Mouse (Mus musculus) embryonic facial prominence, embryonic 11.5 days (tissue): Measurements from ENCODE around the gene Dock1. TPM values are rescaled to one million over a fixed set of nuclear protein-coding genes. Genes with fewer than 3 reads are reported as not detected.

Experiments used
- ATAC-seq: fragments of 200-750 bp; cut with Nextera tagmentation; replicated peaks from 2 replicates; pipeline ENCODE4 v1.8.0; 2017; ENCODE audit warnings: low read depth; ENCODE audit not compliant: insufficient number of reproducible peaks, low FRiP score, low TSS enrichment
- DNase-seq: peaks from one replicate; pipeline ENCODE4 v3.0.0-alpha.2; 2015; ENCODE audit warnings: low spot score
- H3K27ac ChIP-seq: fragments of 300-500 bp; sonication (generic); replicated peaks from 2 replicates; pipeline ENCODE4 v1.5.1; 2014; ENCODE audit warnings: mild to moderate bottlenecking, low read depth, low read length, control low read depth
- H3K27me3 ChIP-seq: fragments of 300-500 bp; sonication (generic); 2 replicates; pipeline ENCODE4 v1.6.1; 2014; ENCODE audit warnings: mild to moderate bottlenecking, low read length, moderate library complexity, mixed read lengths; ENCODE audit not compliant: control insufficient read depth, insufficient read depth
- H3K36me3 ChIP-seq: fragments of 300-500 bp; sonication (generic); replicated peaks from 2 replicates; pipeline ENCODE4 v1.6.1; 2014; ENCODE audit warnings: low read depth, mild to moderate bottlenecking, low read length, moderate library complexity, mixed read lengths; ENCODE audit not compliant: control insufficient read depth, insufficient read depth
- H3K4me1 ChIP-seq: fragments of 300-500 bp; sonication (generic); 2 replicates; pipeline ENCODE4 v1.6.1; 2014; ENCODE audit warnings: low read length, mixed read lengths; ENCODE audit not compliant: control insufficient read depth, insufficient read depth
- H3K4me2 ChIP-seq: fragments of 300-500 bp; sonication (generic); 2 replicates; pipeline ENCODE4 v1.6.1; 2014; ENCODE audit warnings: low read depth, mild to moderate bottlenecking, control low read depth, low read length, moderate library complexity
- H3K4me3 ChIP-seq: fragments of 300-500 bp; sonication (generic); 2 replicates; pipeline ENCODE4 v1.5.1; 2014; ENCODE audit warnings: low read depth, low read length, control low read depth
- H3K9ac ChIP-seq: fragments of 300-500 bp; sonication (generic); replicated peaks from 2 replicates; pipeline ENCODE4 v1.6.1; 2014; ENCODE audit warnings: mild to moderate bottlenecking, control low read depth, low read length
- H3K9me3 ChIP-seq: fragments of 300-500 bp; sonication (generic); replicated peaks from 2 replicates; pipeline ENCODE4 v1.6.1; 2016; ENCODE audit warnings: mild to moderate bottlenecking, low read length, inconsistent platforms, mixed read lengths; ENCODE audit not compliant: control insufficient read depth
- whole genome bisulfite sequencing: fragments of 180-500 bp; shearing (Covaris S2); extraction: QIAGEN DNeasy Blood & Tissue Kit; methylation state at CpG from one replicate; pipeline ENCODE4 v1.1.7; 2014; 5-methylcytosine and 5-hydroxymethylcytosine counted together
- polyA plus RNA-seq: library from polyadenylated mRNA; unstranded; fragments of >200 nt; fragmentation: Nextera tagmentation; extraction: Ambion mirVana; gene quantifications from 2 replicates; pipeline ENCODE4 v1.2.1, GENCODE M21; 2014

Gene Dock1
- polyA plus RNA-seq, 1 experiment from 2014 or later, result 44.2 TPM

DNA sequence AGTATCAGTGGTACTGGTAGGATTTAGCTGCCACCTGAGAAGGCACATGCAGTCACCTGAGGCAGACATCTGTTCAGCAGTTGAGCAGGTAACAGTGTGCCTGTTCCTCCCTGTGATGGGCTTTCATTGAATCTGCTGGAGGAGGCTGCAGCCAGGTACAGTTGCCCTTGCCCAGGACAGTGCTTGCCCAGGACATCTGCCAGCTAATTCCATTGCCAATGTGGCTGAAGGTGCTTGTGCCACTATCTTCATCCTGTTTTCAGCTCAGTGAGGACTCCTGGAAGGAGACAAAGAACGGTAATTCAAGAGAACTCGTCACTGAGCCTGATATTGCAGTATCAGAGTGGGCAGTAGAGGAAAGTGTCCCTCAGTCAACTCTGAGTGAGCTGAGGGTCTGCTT lies 358.3 kb downstream of the Dock1 start:
- no peaks in the 10 kb centered on the region for H3K9me3 ChIP-seq
- no peak for ATAC-seq
- no peak overlapping the region for H3K4me2 ChIP-seq
- DNase-seq, result no peak
- H3K4me3 ChIP-seq, result no peak overlapping the region
- 88% methylated on average over 2 of the region's 2 CpGs for WGBS
- no peaks in the 10 kb centered on the region for H3K27me3 ChIP-seq
- no peaks in the 10 kb centered on the region for H3K36me3 ChIP-seq
- no peak overlapping the region for H3K9ac ChIP-seq
- H3K27ac ChIP-seq, result no peak overlapping the region
- no peaks in the 10 kb centered on the region for H3K4me1 ChIP-seq

DNA sequence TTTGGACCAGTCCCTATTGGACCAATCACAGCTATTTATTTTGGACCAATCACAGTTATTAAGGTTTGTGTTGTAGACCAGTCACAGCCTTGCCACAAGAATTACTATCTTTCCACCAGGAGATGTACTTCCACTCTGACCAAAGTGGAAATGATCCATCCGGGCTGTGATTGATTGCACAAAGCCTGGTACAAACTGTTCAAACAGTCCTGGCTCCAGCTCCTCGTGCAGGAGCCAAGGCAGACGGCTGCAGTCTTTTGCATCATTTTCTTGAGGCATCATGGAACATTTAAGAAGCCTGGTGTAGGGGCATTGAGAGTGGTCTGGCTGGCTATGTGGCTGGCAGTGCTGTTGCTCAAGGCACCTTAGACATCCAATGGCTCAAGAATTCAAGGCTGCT lies 358.7 kb downstream of the Dock1 start:
- no peaks in the 10 kb centered on the region for H3K27me3 ChIP-seq
- no peak for DNase-seq
- no peak overlapping the region for H3K9ac ChIP-seq
- H3K27ac ChIP-seq, result no peak overlapping the region
- ATAC-seq, result no peak
- H3K4me3 ChIP-seq, result no peak overlapping the region
- H3K9me3 ChIP-seq, result no peaks in the 10 kb centered on the region
- no peak overlapping the region for H3K4me2 ChIP-seq
- no peaks in the 10 kb centered on the region for H3K4me1 ChIP-seq
- no peaks in the 10 kb centered on the region for H3K36me3 ChIP-seq
- 88% methylated on average over 3 of the region's 3 CpGs for WGBS

DNA sequence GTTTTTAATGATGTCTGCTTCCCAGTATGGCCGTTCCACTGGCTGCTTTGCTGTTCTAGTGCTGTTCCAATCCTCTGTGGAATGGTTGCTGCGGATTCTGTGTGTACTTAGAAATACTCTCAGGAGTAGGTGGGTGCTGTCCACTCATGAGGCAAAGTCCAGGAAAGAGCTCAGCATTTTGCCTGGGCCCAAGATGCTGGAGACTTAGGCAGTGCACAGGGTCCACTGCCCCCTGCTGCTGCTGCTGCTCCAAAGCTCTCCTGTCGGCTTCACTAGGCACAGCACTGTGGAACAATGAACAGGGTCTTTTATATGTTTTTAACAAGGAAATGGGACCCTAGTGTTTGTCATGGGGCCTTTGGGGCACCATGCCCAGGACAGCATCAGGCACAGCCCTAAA lies 361.0 kb downstream of the Dock1 start:
- Histone ChIP-seq H3K4me2 (no peak overlapping the region), H3K36me3 (no peaks in the 10 kb centered on the region), H3K4me1 (no peaks in the 10 kb centered on the region), H3K27ac (no peak overlapping the region), H3K4me3 (no peak overlapping the region), H3K27me3 (no peaks in the 10 kb centered on the region), H3K9ac (no peak overlapping the region), H3K9me3 (no peaks in the 10 kb centered on the region)
- WGBS, result 74% methylated on average over 3 of the region's 3 CpGs
- DNase-seq (no peak), ATAC-seq (no peak)

DNA sequence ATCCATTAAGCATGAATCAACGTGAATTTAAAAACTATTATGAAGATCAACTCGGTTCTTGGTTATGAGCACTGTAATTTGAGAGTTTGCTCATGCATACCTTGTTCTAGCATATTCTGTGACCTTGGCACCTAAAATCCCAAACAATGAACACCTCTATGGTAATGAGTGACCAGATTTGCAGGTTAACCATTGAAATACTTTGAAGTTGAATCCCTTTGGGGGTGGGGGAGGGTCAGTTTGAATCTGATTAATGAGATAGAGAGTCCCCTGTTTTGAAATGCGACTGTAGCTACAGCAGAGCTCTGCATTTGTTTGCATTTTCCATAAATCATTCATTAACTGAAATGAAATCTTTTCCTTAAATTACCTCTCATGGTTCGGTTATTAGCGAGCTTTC lies 364.4 kb downstream of the Dock1 start:
- ATAC-seq (no peak), DNase-seq (no peak)
- Histone ChIP-seq H3K4me2 (no peak overlapping the region), H3K4me1 (no peaks in the 10 kb centered on the region), H3K9ac (no peak overlapping the region), H3K27ac (no peak overlapping the region), H3K4me3 (no peak overlapping the region), H3K9me3 (no peaks in the 10 kb centered on the region), H3K27me3 (no peaks in the 10 kb centered on the region), H3K36me3 (no peaks in the 10 kb centered on the region)
- WGBS, result 87% methylated on average over 5 of the region's 5 CpGs

DNA sequence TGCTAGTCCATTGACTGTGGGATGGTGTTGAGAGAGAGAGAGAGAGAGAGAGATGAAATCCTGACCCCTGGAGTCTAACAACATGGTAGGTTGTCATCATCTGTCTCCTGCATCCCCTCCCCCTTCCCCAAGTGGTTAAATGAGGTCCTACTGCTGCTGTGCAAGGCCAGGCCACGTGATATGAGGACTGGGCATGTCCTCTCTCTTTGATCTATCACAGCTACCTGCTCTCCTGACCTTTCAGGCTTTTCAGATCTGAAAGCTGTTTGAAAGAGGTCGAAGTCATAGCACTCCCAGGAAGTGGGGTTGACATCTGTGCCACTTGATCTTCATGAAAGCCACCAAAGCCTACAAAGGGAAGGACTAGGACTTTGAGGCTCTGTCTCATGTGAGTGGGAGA lies 365.2 kb downstream of the Dock1 start:
- Histone ChIP-seq H3K9ac (no peak overlapping the region), H3K4me1 (no peaks in the 10 kb centered on the region), H3K36me3 (no peaks in the 10 kb centered on the region), H3K4me2 (no peak overlapping the region), H3K9me3 (no peaks in the 10 kb centered on the region), H3K4me3 (no peak overlapping the region), H3K27ac (no peak overlapping the region), H3K27me3 (no peaks in the 10 kb centered on the region)
- DNase-seq (no peak), ATAC-seq (no peak)
- WGBS, result 73% methylated on average over 2 of the region's 2 CpGs

DNA sequence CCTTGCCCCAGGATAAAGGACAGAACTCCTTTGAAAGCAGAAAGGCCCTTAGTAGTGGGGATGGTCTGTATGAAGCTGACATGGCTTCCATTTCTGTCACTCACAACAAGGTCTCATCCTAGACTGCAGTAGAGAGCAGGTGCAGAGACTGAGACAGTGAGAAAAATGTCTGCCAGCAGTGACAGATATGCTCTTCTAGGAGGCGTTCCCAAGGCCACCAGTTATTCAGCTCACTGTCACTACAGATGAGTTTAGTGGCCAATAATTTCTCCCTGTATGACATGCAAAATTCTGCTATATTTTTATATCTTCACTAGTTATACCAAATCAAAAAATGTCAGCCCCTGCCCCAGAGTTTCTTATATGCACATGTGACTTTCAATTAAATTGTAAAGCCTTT lies 368.5 kb downstream of the Dock1 start:
- Histone ChIP-seq H3K9ac (no peak overlapping the region), H3K36me3 (no peaks in the 10 kb centered on the region), H3K4me2 (no peak overlapping the region), H3K27ac (no peak overlapping the region), H3K4me1 (no peaks in the 10 kb centered on the region), H3K27me3 (no peaks in the 10 kb centered on the region), H3K4me3 (no peak overlapping the region), H3K9me3 (no peaks in the 10 kb centered on the region)
- WGBS, result 88% methylated on average over 1 of the region's 1 CpGs
- DNase-seq (no peak), ATAC-seq (no peak)

DNA sequence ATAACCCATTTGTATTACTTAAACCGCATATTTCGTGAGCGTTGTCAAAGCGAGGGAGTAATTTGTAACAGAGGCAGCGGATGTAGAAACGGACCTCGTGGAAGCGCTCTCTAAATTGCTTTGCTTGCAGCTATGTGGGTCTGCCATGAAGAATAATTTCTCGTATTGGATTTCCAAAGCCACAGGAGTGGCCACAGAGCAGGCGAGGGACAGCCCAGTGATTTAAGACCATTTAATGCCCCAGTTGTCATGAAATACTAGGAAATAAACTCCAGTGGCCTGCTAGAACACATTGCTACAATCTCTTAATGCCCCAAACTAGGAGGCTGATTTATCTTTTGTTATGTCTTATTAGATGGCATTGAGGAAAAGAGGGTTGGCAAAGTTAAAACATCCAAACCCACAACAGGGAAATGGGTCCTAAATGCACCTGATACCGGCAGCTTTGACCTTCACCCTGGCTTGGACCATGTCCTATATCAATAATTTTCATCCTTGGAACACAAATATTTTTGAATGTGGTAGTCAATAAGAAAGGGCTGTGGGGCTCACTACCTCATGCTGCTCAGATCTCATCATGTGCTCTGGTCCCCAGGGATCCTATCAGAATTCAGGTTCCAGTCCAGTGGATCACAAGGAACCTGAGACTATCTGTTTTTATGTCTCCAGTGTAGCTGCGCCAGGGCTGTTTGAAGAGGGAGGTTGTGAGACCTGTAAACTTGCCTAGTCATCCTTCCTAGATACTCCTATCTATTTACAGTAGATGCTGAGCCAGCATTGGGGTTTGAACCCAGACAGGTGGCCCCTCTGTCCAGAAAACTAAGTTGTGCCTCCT lies 373.7 kb downstream of the Dock1 start:
- ATAC-seq (no peak), DNase-seq (no peak)
- H3K27ac ChIP-seq, result no peak overlapping the region
- no peaks in the 10 kb centered on the region for H3K27me3 ChIP-seq
- H3K9me3 ChIP-seq, result no peaks in the 10 kb centered on the region
- H3K4me3 ChIP-seq, result no peak overlapping the region
- 82% methylated on average over 12 of the region's 12 CpGs for WGBS
- H3K9ac ChIP-seq, result no peak overlapping the region
- H3K4me2 ChIP-seq, result no peak overlapping the region
- H3K4me1 ChIP-seq, result no peaks in the 10 kb centered on the region
- H3K36me3 ChIP-seq, result no peaks in the 10 kb centered on the region

DNA sequence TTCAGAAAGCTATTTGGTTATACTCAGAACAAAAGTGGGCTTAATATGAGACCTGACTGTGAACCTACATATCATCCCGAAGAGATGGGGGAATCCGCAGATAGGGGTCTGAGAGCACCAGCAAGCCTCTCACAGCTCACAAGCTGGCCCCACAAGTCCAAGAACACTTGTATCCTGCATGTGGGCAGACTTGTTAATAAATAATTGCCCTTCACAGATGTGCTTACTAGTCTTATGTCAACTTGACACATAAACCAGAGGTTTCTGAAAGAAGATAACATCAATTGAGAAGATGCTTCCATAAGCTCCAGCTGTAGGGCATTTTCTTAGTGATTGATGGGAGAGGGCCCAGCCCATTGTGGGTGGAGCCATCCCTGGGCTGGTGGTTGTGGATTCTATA lies 379.0 kb downstream of the Dock1 start:
- H3K36me3 ChIP-seq, result no peaks in the 10 kb centered on the region
- H3K9ac ChIP-seq, result no peak overlapping the region
- H3K4me3 ChIP-seq, result no peak overlapping the region
- no peak for DNase-seq
- no peak for ATAC-seq
- no peaks in the 10 kb centered on the region for H3K4me1 ChIP-seq
- H3K27me3 ChIP-seq, result no peaks in the 10 kb centered on the region
- H3K27ac ChIP-seq, result no peak overlapping the region
- H3K9me3 ChIP-seq, result no peaks in the 10 kb centered on the region
- 91% methylated on average over 2 of the region's 2 CpGs for WGBS
- no peak overlapping the region for H3K4me2 ChIP-seq
